Mouse (Mus musculus) liver, postnatal 0 days (tissue): ENCODE measurements at regions not wholly inside any gene's neighbourhood (a gene's known extent, or its start where the extent isn't known, plus 50 kb on each side); places are given as distances from the start of the nearest gene placed in this dataset.

ENCODE experiments used
- ATAC-seq: fragments of 200-750 bp; cut with Nextera tagmentation; 2 replicates; pipeline ENCODE4 v1.8.0; 2017; ENCODE audit warnings: mild to moderate bottlenecking, moderate library complexity
- DNase-seq: peaks from one replicate; pipeline ENCODE4 v3.0.0-alpha.2; 2016
- H3K27ac ChIP-seq: fragments of 300-500 bp; sonication (generic); 2 replicates; pipeline ENCODE4 v1.5.1; 2014; ENCODE audit warnings: antibody characterized with exemption, moderate library complexity, mild to moderate bottlenecking, low read depth
- H3K27me3 ChIP-seq: fragments of 300-500 bp; sonication (generic); 2 replicates; pipeline ENCODE4 v1.6.1; 2014; ENCODE audit warnings: low read length, control low read depth, mixed read lengths; ENCODE audit not compliant: insufficient read depth
- H3K36me3 ChIP-seq: fragments of 300-500 bp; sonication (generic); replicated peaks from 2 replicates; pipeline ENCODE4 v1.6.1; 2014; ENCODE audit warnings: mild to moderate bottlenecking, control low read depth, low read length, moderate library complexity, mixed read lengths; ENCODE audit not compliant: insufficient read depth
- H3K4me1 ChIP-seq: fragments of 300-500 bp; sonication (generic); 2 replicates; pipeline ENCODE4 v1.6.1; 2014; ENCODE audit warnings: antibody characterized with exemption, mild to moderate bottlenecking, control low read depth; ENCODE audit not compliant: insufficient read depth
- H3K4me2 ChIP-seq: fragments of 300-500 bp; sonication (generic); 2 replicates; pipeline ENCODE4 v1.6.1; 2014; ENCODE audit warnings: low read depth, mild to moderate bottlenecking, low read length, moderate library complexity, mixed read lengths
- H3K4me3 ChIP-seq: fragments of 300-500 bp; sonication (generic); 2 replicates; pipeline ENCODE4 v1.5.1; 2014; ENCODE audit warnings: low read depth, low read length
- H3K9ac ChIP-seq: fragments of 300-500 bp; sonication (generic); replicated peaks from 2 replicates; pipeline ENCODE4 v1.6.1; 2014; ENCODE audit warnings: mild to moderate bottlenecking, moderate library complexity
- H3K9me3 ChIP-seq: fragments of 300-500 bp; sonication (generic); 2 replicates; pipeline ENCODE4 v1.6.1; 2016; ENCODE audit warnings: mild to moderate bottlenecking, control low read depth, low read length, mixed read lengths
- CTCF ChIP-seq: sonication (generic); IDR thresholded peaks from 2 replicates; pipeline ENCODE4 v1.5.1; 2016; ENCODE audit warnings: antibody characterized with exemption, low read depth
- EP300 ChIP-seq: IDR thresholded peaks from 2 replicates; pipeline ENCODE4 v1.6.1; 2016; ENCODE audit warnings: antibody characterized with exemption, low read depth, mild to moderate bottlenecking
- WGBS: fragments of 180-500 bp; shearing (Covaris S2); extraction: QIAGEN DNeasy Blood & Tissue Kit; methylation state at CpG from one replicate; pipeline ENCODE4 v1.1.7; 2014; ENCODE audit not compliant: insufficient replicate concordance; 5-methylcytosine and 5-hydroxymethylcytosine counted together

- DNase-seq = no peak
- TF ChIP-seq CTCF (no peak), EP300 (no peak)
Measured at GRCm38 (mm10) chr14:71241655-71242390, 642.2 kb upstream of the Fam160b2 start.

GRCm38 (mm10) chr14:71236192-71236591 lies 636.6 kb upstream of the Fam160b2 start:
- Histone ChIP-seq H3K9ac (no peak overlapping the region), H3K4me2 (no peak overlapping the region), H3K27me3 (no peaks in the 10 kb centered on the region), H3K9me3 (no peaks in the 10 kb centered on the region), H3K36me3 (no peaks in the 10 kb centered on the region), H3K27ac (no peak overlapping the region), H3K4me3 (no peak overlapping the region), H3K4me1 (no peaks in the 10 kb centered on the region)
- DNase-seq (no peak), ATAC-seq (no peak)
- WGBS = 67% methylated on average over 6 of the region's 6 CpGs
- no peak for TF ChIP-seq EP300
- TF ChIP-seq CTCF = no peak

More at GRCm38 (mm10) chr14:71241655-71242390, 642.2 kb upstream of the Fam160b2 start:
- Histone ChIP-seq H3K27me3 (no peaks in the 10 kb centered on the region), H3K4me3 (no peak overlapping the region), H3K36me3 (no peaks in the 10 kb centered on the region), H3K9ac (no peak overlapping the region), H3K4me1 (no peaks in the 10 kb centered on the region), H3K27ac (no peak overlapping the region), H3K4me2 (no peak overlapping the region), H3K9me3 (no peaks in the 10 kb centered on the region)
- ATAC-seq = no peak
- 65% methylated on average over 10 of the region's 10 CpGs for WGBS

GRCm38 (mm10) chr14:71234900-71235299 lies 635.3 kb upstream of the Fam160b2 start:
- Histone ChIP-seq H3K4me1 (no peaks in the 10 kb centered on the region), H3K4me3 (no peak overlapping the region), H3K9me3 (no peaks in the 10 kb centered on the region), H3K9ac (no peak overlapping the region), H3K4me2 (no peak overlapping the region), H3K27ac (no peak overlapping the region), H3K36me3 (no peaks in the 10 kb centered on the region), H3K27me3 (no peaks in the 10 kb centered on the region)
- 62% methylated on average over 2 of the region's 2 CpGs for WGBS
- TF ChIP-seq CTCF (no peak), EP300 (no peak)
- DNase-seq (no peak), ATAC-seq (no peak)

- TF ChIP-seq EP300 = no peak
- TF ChIP-seq CTCF = no peak
- no peak for ATAC-seq
- no peak overlapping the region for H3K9ac ChIP-seq
- no peaks in the 10 kb centered on the region for H3K36me3 ChIP-seq
- H3K4me2 ChIP-seq = no peak overlapping the region
- no peak overlapping the region for H3K4me3 ChIP-seq
- H3K27me3 ChIP-seq = no peaks in the 10 kb centered on the region
- H3K4me1 ChIP-seq = no peaks in the 10 kb centered on the region
- no peak for DNase-seq
- H3K9me3 ChIP-seq = no peaks in the 10 kb centered on the region
- H3K27ac ChIP-seq = no peak overlapping the region
- 48% methylated on average over 2 of the region's 2 CpGs for WGBS
Measured at GRCm38 (mm10) chr14:71234276-71234675, 634.6 kb upstream of the Fam160b2 start.

- no peaks in the 10 kb centered on the region for H3K36me3 ChIP-seq
- 77% methylated on average over 4 of the region's 4 CpGs for WGBS
- no peaks in the 10 kb centered on the region for H3K27me3 ChIP-seq
- no peak overlapping the region for H3K9ac ChIP-seq
- no peak for TF ChIP-seq EP300
- no peak for TF ChIP-seq CTCF
- H3K9me3 ChIP-seq = no peaks in the 10 kb centered on the region
- no peak overlapping the region for H3K4me3 ChIP-seq
- no peak overlapping the region for H3K27ac ChIP-seq
- H3K4me1 ChIP-seq = no peaks in the 10 kb centered on the region
- no peak overlapping the region for H3K4me2 ChIP-seq
- DNase-seq (no peak), ATAC-seq (no peak)
Measured at GRCm38 (mm10) chr14:71231223-71231815, 631.7 kb upstream of the Fam160b2 start.

GRCm38 (mm10) chr14:71230484-71231188 lies 631.0 kb upstream of the Fam160b2 start:
- WGBS = 80% methylated on average over 7 of the region's 7 CpGs
- no peak overlapping the region for H3K9ac ChIP-seq
- no peak overlapping the region for H3K4me3 ChIP-seq
- DNase-seq (no peak), ATAC-seq (no peak)
- no peaks in the 10 kb centered on the region for H3K4me1 ChIP-seq
- H3K27me3 ChIP-seq = no peaks in the 10 kb centered on the region
- no peak overlapping the region for H3K27ac ChIP-seq
- H3K36me3 ChIP-seq = no peaks in the 10 kb centered on the region
- TF ChIP-seq EP300 (no peak), CTCF (no peak)
- H3K4me2 ChIP-seq = no peak overlapping the region
- H3K9me3 ChIP-seq = no peaks in the 10 kb centered on the region
